Mouse (Mus musculus) gastrocnemius, adult 2 months (tissue): ENCODE results near the gene Gng7. TPM values are rescaled to one million over a fixed set of nuclear protein-coding genes. Genes with fewer than 3 reads are reported as not detected.

Experiments used
- DNase-seq: peaks from one replicate; pipeline ENCODE4 v3.0.0; 2022
- H3K27ac ChIP-seq: fragments of 200-600 bp; 2 replicates; pipeline ENCODE4 v1.8.1; 2022; ENCODE audit warnings: mild to moderate bottlenecking
- H3K4me3 ChIP-seq: fragments of 200-600 bp; 2 replicates; pipeline ENCODE4 v1.8.1; 2022; ENCODE audit warnings: mild to moderate bottlenecking, moderate library complexity
- CTCF ChIP-seq: fragments of 200-600 bp; IDR thresholded peaks from 2 replicates; pipeline ENCODE4 v1.8.1; 2022; ENCODE audit warnings: antibody characterized with exemption, mild to moderate bottlenecking, moderate library complexity
- intact Hi-C: fragments of 180-260 bp; cut with DNase I; formaldehyde crosslinking; loops from one replicate; pipeline ENCODE4 v1.15.1; 2025
- total RNA-seq, 2 experiments: library from RNA; stranded (reverse); gene quantifications; 2 replicates each; pipeline ENCODE4 v1.2.3; 2021

Gene Gng7
- total RNA-seq, 2 experiments from 2014 or later, result 0.66 to 1.0 TPM

DNA sequence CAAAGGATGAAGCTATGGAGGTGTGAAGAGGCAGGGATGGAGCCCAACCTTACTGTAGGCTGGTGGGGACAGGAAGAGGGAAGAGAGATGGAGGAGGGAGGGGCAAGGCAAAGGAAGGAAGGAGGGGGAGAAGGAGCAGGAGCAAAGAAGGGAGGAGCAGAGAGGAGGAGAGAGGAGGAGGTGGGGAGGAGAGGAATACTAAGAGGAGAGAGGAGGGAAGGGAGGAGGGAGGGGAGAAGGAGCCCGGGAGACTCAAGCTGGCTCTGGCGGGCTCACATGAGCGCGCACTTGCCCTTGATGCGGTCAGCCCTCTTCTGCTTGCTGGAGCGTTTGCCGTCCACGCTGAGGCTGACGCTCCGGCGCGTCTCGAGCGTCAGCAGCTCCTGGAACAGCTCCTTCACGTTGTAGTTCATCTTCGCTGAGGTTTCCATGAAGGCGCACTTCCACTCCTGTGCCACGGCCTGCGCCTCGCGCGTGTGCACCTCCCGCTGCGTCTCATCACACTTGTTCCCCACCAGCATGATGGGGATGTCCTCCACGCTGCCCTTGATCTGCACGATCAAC lies 6.9 kb upstream of the Gng7 start:
- DNase-seq, result no peak
- intact Hi-C loops, result no loop called here
- H3K27ac ChIP-seq, result no peak overlapping the region
- H3K4me3 ChIP-seq, result peak overlapping the region; percentile 21; the same call in 1 of the 2 replicates
- TF ChIP-seq CTCF, result no peak

DNA sequence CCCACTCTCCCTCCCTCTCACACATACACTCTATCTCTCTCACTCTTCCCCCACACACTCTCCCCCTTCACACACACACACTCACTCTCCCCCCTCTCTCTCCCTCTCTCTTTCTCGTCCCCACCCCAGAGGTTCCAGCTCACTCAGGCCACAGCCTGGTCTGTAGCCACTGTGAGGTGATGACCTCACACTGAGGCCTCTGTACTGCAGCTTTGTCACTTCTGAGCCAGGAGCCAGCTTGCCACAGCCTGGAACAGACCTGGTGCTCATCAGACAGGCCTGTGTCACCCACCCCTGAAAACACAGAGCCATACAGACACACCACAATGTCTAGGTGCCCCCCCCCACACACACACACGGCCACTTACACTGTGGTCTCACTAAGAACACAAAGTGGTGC lies 5.5 kb upstream of the Gng7 start:
- no peak for TF ChIP-seq CTCF
- no peak for DNase-seq
- H3K4me3 ChIP-seq, result no peak overlapping the region
- intact Hi-C loops, result no loop called here
- no peak overlapping the region for H3K27ac ChIP-seq

- H3K4me3 ChIP-seq, result no peak overlapping the region
- H3K27ac ChIP-seq, result no peak overlapping the region
- no peak for TF ChIP-seq CTCF
- no peak for DNase-seq
- intact Hi-C loops, result no loop called here
Measured at GRCm38 (mm10) chr10:81019687-81020086, 4.9 kb upstream of the Gng7 start.

- no peak overlapping the region for H3K4me3 ChIP-seq
- no peak for TF ChIP-seq CTCF
- intact Hi-C loops, result no loop called here
- peak; percentile 67 for DNase-seq
- H3K27ac ChIP-seq, result no peak overlapping the region
Measured at GRCm38 (mm10) chr10:81018326-81018725, 3.6 kb upstream of the Gng7 start.

- intact Hi-C loops, result loop anchor here (1.0 to 2.0 kb wide), 3 partner anchors 20 to 66 kb away; partner anchors contain the start of gene Slc39a3
- TF ChIP-seq CTCF, result no peak; the same call in 1 of the 2 replicates
- Histone ChIP-seq H3K27ac (no peak overlapping the region), H3K4me3 (no peak overlapping the region)
- DNase-seq, result peak; percentile 79
Measured at GRCm38 (mm10) chr10:81016645-81017044, 1.9 kb upstream of the Gng7 start.

DNA sequence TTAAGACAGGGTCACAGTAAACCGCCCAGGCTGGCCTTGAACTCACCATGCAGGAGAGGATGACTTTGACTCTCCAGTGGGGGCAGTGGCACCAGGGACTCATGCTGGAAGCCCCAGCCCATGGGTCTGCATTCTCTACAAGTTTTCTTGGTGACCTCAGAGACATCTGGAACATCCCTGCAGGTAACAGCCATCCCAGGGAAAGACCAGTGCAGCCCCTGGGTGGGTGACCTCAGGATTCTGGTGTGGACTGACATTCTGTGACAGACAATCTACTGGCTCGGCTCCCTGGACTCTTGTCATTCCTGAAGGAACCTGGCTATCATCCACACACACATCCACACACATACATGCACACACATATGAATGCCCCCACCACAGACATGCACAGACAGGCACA lies 921 bp upstream of the Gng7 start:
- no peak for TF ChIP-seq CTCF
- no peak for DNase-seq
- no peak overlapping the region for H3K4me3 ChIP-seq
- no peak overlapping the region for H3K27ac ChIP-seq
- intact Hi-C loops, result loop anchor here (1.0 to 2.0 kb wide), 3 partner anchors 21 to 67 kb away; partner anchors contain the start of gene Slc39a3

DNA sequence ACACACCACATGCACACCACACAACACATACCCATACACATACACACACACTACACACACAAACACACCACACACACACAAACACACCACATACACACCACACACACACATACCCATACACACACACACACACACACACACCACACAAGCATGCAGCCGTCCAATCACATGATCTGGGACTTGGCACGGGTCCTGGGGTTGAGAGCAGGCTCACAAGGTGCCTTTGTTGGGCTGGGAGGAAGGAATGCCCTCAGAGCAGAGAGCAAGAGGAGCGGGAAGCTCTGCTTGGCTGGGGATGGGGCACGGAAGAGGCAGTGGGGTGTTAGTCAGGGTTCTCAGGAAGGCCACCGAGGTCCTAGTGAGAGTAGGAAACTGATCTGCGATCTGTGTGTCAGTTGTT lies 3.9 kb downstream of the Gng7 start:
- TF ChIP-seq CTCF, result no peak
- no peak for DNase-seq
- intact Hi-C loops, result no loop called here
- H3K4me3 ChIP-seq, result no peak overlapping the region
- no peak overlapping the region for H3K27ac ChIP-seq

DNA sequence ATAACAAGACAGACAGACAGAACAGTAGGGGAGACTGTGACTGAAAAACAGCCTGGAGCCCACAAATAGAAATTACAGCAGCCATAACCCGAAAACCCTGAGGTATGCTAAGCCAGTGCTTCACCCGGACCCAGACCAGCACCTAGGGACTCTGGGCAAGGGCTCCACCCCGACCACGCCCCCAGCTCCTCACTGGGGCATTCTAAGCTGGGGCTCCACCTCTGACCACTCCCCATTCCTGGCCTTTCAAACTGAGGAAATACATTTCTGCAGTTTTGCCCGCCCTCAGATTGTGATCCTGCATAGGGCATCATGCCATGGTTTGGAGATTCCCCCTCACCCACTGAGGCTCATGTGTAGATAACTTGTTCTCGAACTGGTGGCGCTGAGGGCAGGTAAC lies 7.5 kb downstream of the Gng7 start:
- no peak for TF ChIP-seq CTCF
- no peak for DNase-seq
- Histone ChIP-seq H3K4me3 (no peak overlapping the region), H3K27ac (no peak overlapping the region)
- intact Hi-C loops, result no loop called here

DNA sequence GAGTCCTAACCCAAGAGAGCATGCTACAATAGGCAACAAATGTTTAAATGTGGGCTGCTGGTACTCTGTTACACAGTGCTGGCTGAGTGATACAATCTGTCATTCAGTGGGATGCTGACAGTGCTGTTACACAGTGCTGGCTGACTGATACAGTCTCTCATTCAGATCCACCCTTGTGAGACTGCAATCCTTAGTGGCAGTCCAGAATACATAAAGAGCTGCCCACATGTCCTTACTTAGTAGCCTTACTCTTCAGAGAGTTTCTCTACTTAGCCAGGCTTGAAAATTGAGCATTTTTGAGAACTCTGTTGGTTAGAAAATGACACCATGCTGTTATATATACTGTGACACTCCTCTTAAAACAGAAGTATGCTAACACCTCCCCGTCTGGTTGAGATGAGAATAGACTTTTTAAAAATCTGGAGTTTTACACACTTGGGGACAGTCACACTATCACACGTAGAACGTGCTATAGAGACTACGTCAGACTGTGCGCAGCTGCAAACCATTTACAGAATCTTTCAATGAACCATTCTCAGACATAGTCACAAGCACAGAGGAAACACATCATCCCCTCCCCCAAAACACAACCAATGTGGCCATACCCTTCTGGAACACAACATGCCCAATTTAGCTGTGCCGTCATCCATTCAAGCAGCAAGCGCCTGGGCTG lies 8.6 kb downstream of the Gng7 start:
- TF ChIP-seq CTCF, result no peak
- no peak overlapping the region for H3K4me3 ChIP-seq
- no peak for DNase-seq
- intact Hi-C loops, result no loop called here
- H3K27ac ChIP-seq, result no peak overlapping the region

DNA sequence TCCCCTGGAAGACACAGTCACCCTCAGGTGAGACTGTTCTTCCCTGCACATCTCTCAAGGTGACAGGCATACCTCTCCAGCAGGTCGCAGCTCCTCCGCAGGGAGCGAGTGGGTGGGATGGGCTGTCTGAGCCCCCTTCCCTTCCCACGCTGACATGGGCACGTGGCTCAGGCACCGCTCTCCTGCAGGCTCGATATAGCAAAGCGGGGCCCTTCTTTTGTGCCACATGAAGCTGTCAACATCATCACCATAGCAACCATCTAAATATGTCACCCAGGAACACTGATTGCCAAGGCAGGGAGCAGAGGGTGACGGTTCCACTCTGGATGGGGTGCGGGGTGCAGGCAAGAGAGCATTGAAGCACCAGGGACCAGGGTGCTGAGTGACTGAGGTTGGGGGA lies 13.6 kb downstream of the Gng7 start:
- TF ChIP-seq CTCF, result no peak
- DNase-seq, result no peak
- intact Hi-C loops, result loop anchor here (5.0 kb wide), 1 partner anchor 41 kb away; no protein-coding TSS in a partner anchor
- Histone ChIP-seq H3K27ac (no peak overlapping the region), H3K4me3 (no peak overlapping the region)

DNA sequence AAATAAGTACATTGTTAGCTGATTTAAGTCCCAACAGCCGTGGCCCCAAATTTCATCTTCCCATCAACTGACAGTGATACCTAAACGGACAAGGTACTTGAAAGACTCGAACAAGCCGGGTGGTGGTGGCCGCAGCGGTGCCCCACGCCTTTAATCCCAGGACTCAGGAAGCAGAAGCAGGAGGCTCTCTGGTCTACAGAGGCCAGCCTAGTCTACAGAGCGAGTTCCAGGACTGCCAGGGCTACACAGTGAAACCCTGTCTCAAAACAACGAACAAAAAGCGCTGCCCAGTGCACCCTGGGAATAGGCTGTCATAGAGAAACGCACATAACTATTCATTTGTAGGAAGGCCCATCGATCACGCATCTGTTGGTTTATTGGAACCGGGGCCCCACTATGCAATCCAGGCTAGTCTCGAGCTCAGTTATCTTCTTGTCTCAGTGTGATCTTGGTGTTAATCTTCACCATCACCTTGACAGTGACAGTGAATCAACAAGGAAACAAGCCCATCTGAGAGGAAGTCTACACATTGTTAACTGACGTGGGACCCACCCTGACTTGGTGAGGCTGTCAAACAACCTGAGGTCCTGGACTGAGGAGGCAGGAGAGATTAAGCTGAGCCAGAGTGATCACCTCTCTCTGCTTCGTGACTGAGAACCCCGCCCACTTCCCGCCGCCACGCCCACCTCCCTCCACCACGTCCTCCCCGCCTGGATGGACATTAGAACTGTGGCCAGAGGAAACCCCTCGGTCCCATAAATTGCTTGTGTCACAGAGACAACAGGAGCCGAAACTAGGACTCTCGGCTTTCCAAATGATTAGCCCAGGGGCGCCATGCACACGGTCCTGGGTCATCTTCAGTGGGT lies 14.3 kb downstream of the Gng7 start:
- Histone ChIP-seq H3K27ac (no peak overlapping the region), H3K4me3 (no peak overlapping the region)
- intact Hi-C loops, result loop anchor here (5.0 kb wide), 1 partner anchor 42 kb away; no protein-coding TSS in a partner anchor
- TF ChIP-seq CTCF, result no peak
- no peak for DNase-seq

- intact Hi-C loops, result loop anchor here (2.0 to 10.0 kb wide), 3 partner anchors 43 to 175 kb away; partner anchors contain the start of gene Oaz1
- Histone ChIP-seq H3K4me3 (peak overlapping the region; percentile 19; the same call in 1 of the 2 replicates), H3K27ac (no peak overlapping the region; the same call in 1 of the 2 replicates)
- DNase-seq, result peak; percentile 84
- peak; percentile 93 for TF ChIP-seq CTCF
Measured at GRCm38 (mm10) chr10:80999362-81000196, 15.2 kb downstream of the Gng7 start.
